Mouse (Mus musculus) neural tube, embryonic 14.5 days (tissue): Measurements from ENCODE around the gene Psmc3. TPM values are rescaled to one million over a fixed set of nuclear protein-coding genes. Genes with fewer than 3 reads are reported as not detected.

Experiments used
- ATAC-seq: fragments of 200-750 bp; cut with Nextera tagmentation; 2 replicates; pipeline ENCODE4 v1.8.0; 2017; ENCODE audit warnings: low read depth, mild to moderate bottlenecking, moderate TSS enrichment, moderate library complexity
- H3K27ac ChIP-seq: fragments of 300-500 bp; sonication (generic); 2 replicates; pipeline ENCODE4 v1.5.1; 2014; ENCODE audit warnings: low read depth, mild to moderate bottlenecking, control low read depth, low read length, moderate library complexity, mixed read lengths
- H3K27me3 ChIP-seq: fragments of 300-500 bp; sonication (generic); 2 replicates; pipeline ENCODE4 v1.6.1; 2014; ENCODE audit warnings: low read length; ENCODE audit not compliant: control insufficient read depth, insufficient read depth
- H3K36me3 ChIP-seq: fragments of 300-500 bp; sonication (generic); 2 replicates; pipeline ENCODE4 v1.6.1; 2014; ENCODE audit warnings: low read length, mixed read lengths; ENCODE audit not compliant: control insufficient read depth, insufficient read depth
- H3K4me1 ChIP-seq: fragments of 300-500 bp; sonication (generic); 2 replicates; pipeline ENCODE4 v1.6.1; 2014; ENCODE audit warnings: low read length; ENCODE audit not compliant: control insufficient read depth, insufficient read depth
- H3K4me2 ChIP-seq: fragments of 300-500 bp; sonication (generic); 2 replicates; pipeline ENCODE4 v1.6.1; 2014; ENCODE audit warnings: mild to moderate bottlenecking, low read depth, low read length, control low read depth
- H3K4me3 ChIP-seq: fragments of 300-500 bp; sonication (generic); 2 replicates; pipeline ENCODE4 v1.5.1; 2014; ENCODE audit warnings: low read depth, low read length, control low read depth, mixed read lengths
- H3K9ac ChIP-seq: fragments of 300-500 bp; sonication (generic); replicated peaks from 2 replicates; pipeline ENCODE4 v1.6.1; 2014; ENCODE audit warnings: low read depth, mild to moderate bottlenecking, control low read depth, low read length, mixed read lengths
- H3K9me3 ChIP-seq: fragments of 300-500 bp; sonication (generic); 2 replicates; pipeline ENCODE4 v1.6.1; 2016; ENCODE audit warnings: low read length; ENCODE audit not compliant: control insufficient read depth
- WGBS: fragments of 180-500 bp; shearing (Covaris S2); extraction: QIAGEN DNeasy Blood & Tissue Kit; methylation state at CpG from one replicate; pipeline ENCODE4 v1.1.7; 2014; 5-methylcytosine and 5-hydroxymethylcytosine counted together
- polyA plus RNA-seq: library from polyadenylated mRNA; unstranded; fragments of >200 nt; fragmentation: Nextera tagmentation; extraction: Ambion mirVana; gene quantifications from 2 replicates; pipeline ENCODE4 v1.2.1, GENCODE M21; 2014

The Psmc3 gene
- polyA plus RNA-seq, 1 experiment from 2014 or later: 251 TPM

- 80% methylated on average over 6 of the region's 6 CpGs for WGBS
- H3K4me2 ChIP-seq: no peak overlapping the region
- no peak for ATAC-seq
- H3K4me3 ChIP-seq: no peak overlapping the region
- no peaks in the 10 kb centered on the region for H3K9me3 ChIP-seq
- no peaks in the 10 kb centered on the region for H3K4me1 ChIP-seq
- no peak overlapping the region for H3K27ac ChIP-seq
- no peak overlapping the region for H3K9ac ChIP-seq
- H3K36me3 ChIP-seq: no peaks in the 10 kb centered on the region
- no peaks in the 10 kb centered on the region for H3K27me3 ChIP-seq
Measured at GRCm38 (mm10) chr2:91090827-91091226, 37.0 kb downstream of the Psmc3 start.

GRCm38 (mm10) chr2:91096524-91096923 is 42.7 kb downstream of the Psmc3 start:
- Histone ChIP-seq H3K4me2 (no peak overlapping the region), H3K9ac (no peak overlapping the region), H3K9me3 (no peaks in the 10 kb centered on the region), H3K4me3 (no peak overlapping the region), H3K4me1 (no peaks in the 10 kb centered on the region), H3K27ac (no peak overlapping the region), H3K36me3 (no peaks in the 10 kb centered on the region), H3K27me3 (no peaks in the 10 kb centered on the region)
- WGBS: 73% methylated on average over 14 of the region's 14 CpGs
- ATAC-seq: no peak

GRCm38 (mm10) chr2:91097015-91097414 is 43.2 kb downstream of the Psmc3 start:
- H3K4me2 ChIP-seq: no peak overlapping the region
- no peaks in the 10 kb centered on the region for H3K27me3 ChIP-seq
- H3K27ac ChIP-seq: no peak overlapping the region
- no peaks in the 10 kb centered on the region for H3K4me1 ChIP-seq
- no peak overlapping the region for H3K9ac ChIP-seq
- no peak overlapping the region for H3K4me3 ChIP-seq
- no peaks in the 10 kb centered on the region for H3K36me3 ChIP-seq
- 89% methylated on average over 10 of the region's 10 CpGs for WGBS
- ATAC-seq: no peak
- H3K9me3 ChIP-seq: no peaks in the 10 kb centered on the region

GRCm38 (mm10) chr2:91098156-91098555 is 44.3 kb downstream of the Psmc3 start:
- no peak overlapping the region for H3K27ac ChIP-seq
- H3K4me1 ChIP-seq: no peaks in the 10 kb centered on the region
- ATAC-seq: no peak
- H3K4me3 ChIP-seq: no peak overlapping the region
- WGBS: 92% methylated on average over 2 of the region's 2 CpGs
- no peaks in the 10 kb centered on the region for H3K36me3 ChIP-seq
- H3K27me3 ChIP-seq: no peaks in the 10 kb centered on the region
- no peaks in the 10 kb centered on the region for H3K9me3 ChIP-seq
- H3K9ac ChIP-seq: no peak overlapping the region
- no peak overlapping the region for H3K4me2 ChIP-seq

GRCm38 (mm10) chr2:91101124-91101740 is 47.4 kb downstream of the Psmc3 start:
- Histone ChIP-seq H3K4me2 (no peak overlapping the region), H3K36me3 (no peaks in the 10 kb centered on the region), H3K9ac (no peak overlapping the region), H3K9me3 (no peaks in the 10 kb centered on the region), H3K4me1 (no peaks in the 10 kb centered on the region), H3K27ac (no peak overlapping the region), H3K4me3 (no peak overlapping the region), H3K27me3 (no peaks in the 10 kb centered on the region)
- ATAC-seq: peak; percentile 86; the same call in 1 of the 2 replicates
- WGBS: 15% methylated on average over 7 of the region's 7 CpGs

GRCm38 (mm10) chr2:91108156-91108555 is 54.3 kb downstream of the Psmc3 start:
- Histone ChIP-seq H3K4me3 (no peak overlapping the region), H3K4me2 (no peak overlapping the region), H3K9ac (no peak overlapping the region), H3K27ac (no peak overlapping the region), H3K36me3 (no peaks in the 10 kb centered on the region), H3K27me3 (no peaks in the 10 kb centered on the region), H3K9me3 (no peaks in the 10 kb centered on the region), H3K4me1 (no peaks in the 10 kb centered on the region)
- 92% methylated on average over 3 of the region's 3 CpGs for WGBS
- no peak for ATAC-seq

GRCm38 (mm10) chr2:91109241-91109640 is 55.4 kb downstream of the Psmc3 start:
- WGBS: 85% methylated on average over 5 of the region's 5 CpGs
- H3K4me1 ChIP-seq: no peaks in the 10 kb centered on the region
- H3K27ac ChIP-seq: no peak overlapping the region
- no peak overlapping the region for H3K9ac ChIP-seq
- ATAC-seq: no peak
- no peaks in the 10 kb centered on the region for H3K27me3 ChIP-seq
- no peaks in the 10 kb centered on the region for H3K36me3 ChIP-seq
- H3K9me3 ChIP-seq: no peaks in the 10 kb centered on the region
- H3K4me3 ChIP-seq: no peak overlapping the region
- no peak overlapping the region for H3K4me2 ChIP-seq

- Histone ChIP-seq H3K27ac (no peak overlapping the region), H3K36me3 (no peaks in the 10 kb centered on the region), H3K27me3 (no peaks in the 10 kb centered on the region), H3K4me2 (no peak overlapping the region), H3K9me3 (no peaks in the 10 kb centered on the region), H3K4me1 (no peaks in the 10 kb centered on the region), H3K4me3 (no peak overlapping the region), H3K9ac (no peak overlapping the region)
- 89% methylated on average over 5 of the region's 5 CpGs for WGBS
- ATAC-seq: no peak
Measured at GRCm38 (mm10) chr2:91109807-91110385, 56.1 kb downstream of the Psmc3 start.

GRCm38 (mm10) chr2:91110429-91110828 is 56.6 kb downstream of the Psmc3 start:
- no peak for ATAC-seq
- Histone ChIP-seq H3K36me3 (no peaks in the 10 kb centered on the region), H3K9ac (no peak overlapping the region), H3K27ac (no peak overlapping the region), H3K9me3 (no peaks in the 10 kb centered on the region), H3K4me2 (no peak overlapping the region), H3K27me3 (no peaks in the 10 kb centered on the region), H3K4me1 (no peaks in the 10 kb centered on the region), H3K4me3 (no peak overlapping the region)
- WGBS: 75% methylated on average over 6 of the region's 6 CpGs
